Mouse (Mus musculus) c-Kit-positive CD71-positive TER-119-negative erythroid progenitor cells, embryonic 14.5 days (primary cell): Measurements from ENCODE around the gene Gm10306.

Experiments
- DNase-seq: peaks from one replicate; pipeline ENCODE4 v3.0.0-alpha.2; 2013; ENCODE audit warnings: low read depth

Gm10306 gene

DNA sequence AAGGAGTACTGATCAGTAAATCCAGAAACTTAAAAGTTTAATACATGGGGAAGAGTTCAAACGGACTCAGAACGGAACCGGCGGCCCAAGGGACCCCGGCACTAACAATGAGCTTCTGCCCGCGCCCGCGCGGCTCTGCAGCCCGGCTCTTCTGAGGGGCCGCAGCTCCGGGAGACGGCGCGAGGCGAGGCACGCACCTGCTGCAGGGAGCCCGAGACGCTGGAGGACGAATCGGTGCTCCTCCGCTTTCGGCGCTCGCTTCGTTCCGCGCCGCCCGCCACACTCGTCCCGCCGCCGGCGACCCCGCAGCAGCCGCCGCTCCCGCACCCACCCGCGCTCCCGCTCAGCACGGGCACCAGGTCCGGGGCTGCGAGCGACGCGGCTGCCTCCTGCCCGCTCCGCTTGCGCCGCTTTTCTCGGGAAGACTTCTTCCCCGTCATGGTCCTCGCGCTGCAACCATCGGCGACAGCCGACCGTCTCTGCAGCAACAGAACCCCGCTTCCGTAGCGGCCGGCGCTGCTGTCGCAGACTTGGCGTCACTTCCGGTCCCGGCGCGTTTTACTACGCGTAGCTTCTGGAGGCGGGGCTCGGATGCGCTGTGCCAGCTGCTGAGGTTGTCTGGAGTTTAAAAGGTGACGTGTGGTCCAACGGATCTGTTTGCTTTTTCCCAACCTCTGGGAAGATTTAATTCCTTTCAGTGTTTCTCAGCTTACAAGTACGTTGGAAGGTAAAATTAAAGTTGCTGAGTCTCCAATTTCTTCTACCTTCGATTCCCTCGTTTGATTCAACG is at the start of gene Gm10306, which contains the start of gene Caap1:
Gene Gm10306, plus strand, starts transcription at position 282 of the 790 bp plus-strand sequence.
Gene Caap1, minus strand, starts transcription at position 532 of the 790 bp plus-strand sequence.
- DNase-seq = peak; percentile 83

DNA sequence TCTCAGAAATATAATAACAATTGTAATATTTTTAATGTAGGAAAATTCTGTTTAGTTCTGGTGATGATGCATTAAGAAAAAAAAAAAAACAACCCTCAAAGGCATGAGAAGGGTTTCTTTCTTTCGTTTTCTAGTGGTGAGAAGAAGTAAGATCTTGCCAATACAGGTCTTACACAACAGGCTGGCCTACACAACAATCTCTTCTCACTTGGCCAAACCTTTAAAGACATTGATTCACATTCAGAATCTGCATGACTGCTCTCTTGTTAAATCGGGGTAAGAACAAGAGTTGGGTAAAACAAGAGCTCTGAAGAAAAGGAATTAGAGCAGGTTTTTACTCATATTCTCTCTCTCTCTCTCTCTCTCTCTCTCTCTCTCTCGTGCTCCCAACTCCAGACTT is 41.0 kb upstream of the Gm10306 start:
- DNase-seq = no peak

DNA sequence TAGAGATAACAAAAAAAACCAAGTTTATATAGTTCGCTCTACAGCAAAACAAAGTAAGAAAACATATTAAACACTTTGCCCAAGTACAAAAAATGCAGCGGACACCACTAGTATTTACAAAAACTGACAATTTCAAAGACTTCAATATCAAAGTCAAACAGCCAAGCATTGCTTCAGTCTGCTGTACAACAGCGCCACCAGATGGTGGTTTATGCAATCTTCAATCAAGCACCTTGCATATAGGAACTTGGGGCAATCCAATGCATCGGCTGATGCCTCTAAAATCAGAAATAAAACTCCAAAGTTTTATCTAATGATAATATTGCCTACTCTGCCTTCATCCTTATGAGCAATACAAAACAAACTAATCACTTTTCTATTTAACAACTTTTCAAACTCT is 38.7 kb upstream of the Gm10306 start:
- peak; percentile 47 for DNase-seq

DNA sequence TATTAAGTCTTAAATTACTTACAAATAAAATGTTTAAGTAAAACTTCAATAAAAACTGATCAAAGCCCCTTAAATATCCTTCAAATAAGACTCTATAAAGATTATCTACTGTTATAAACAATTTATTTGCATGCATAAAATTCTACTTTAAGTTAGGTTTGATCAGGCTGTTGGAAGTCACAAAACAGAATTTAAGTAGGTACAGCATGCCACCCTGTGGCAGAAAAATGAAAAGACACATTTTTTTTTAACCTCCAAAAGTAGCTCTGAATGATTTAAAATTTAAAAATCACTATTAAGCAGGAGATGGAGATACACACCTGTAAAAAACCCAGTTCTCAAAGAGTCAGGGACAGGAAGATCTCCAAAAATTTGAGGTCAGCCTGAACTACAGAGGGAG is 33.0 kb upstream of the Gm10306 start:
- no peak for DNase-seq

DNA sequence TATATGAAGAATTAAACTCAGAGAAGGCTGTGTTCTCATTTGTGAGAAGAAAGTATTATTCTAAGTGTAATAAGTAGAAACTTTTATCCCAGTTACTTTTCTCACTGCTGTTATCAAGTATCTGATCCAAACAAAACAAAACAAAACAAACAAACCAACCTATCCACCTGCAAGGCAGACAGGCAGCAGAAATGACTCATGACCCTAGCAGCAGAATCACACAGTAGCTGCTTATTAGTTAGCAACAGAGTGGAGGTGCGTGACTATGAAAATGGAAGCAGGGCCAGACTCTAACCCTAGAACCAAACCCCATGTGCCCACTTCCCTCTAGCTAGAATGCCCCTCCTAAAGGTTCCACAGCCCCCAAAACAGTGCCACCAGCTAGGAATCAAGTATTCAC is 26.9 kb upstream of the Gm10306 start:
- DNase-seq = no peak

DNA sequence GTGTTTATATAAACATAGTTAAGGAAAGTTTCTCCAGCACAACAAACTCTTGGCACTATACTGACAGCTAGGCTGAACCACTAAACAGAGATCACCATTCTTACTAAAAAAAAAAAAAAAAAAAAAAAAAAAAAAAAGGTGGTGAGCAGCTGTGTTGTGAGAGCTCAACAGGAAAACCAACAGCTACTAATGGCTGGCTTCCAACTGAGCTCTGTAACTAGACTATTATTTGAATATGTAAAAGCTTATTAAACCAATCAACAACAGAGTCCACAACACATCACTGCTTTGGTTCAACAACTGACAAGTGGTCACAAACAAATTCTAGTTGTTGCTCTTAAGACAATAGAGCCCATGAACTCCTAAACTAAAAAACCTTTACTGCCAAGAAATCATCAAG is 23.1 kb upstream of the Gm10306 start:
- DNase-seq = no peak

DNA sequence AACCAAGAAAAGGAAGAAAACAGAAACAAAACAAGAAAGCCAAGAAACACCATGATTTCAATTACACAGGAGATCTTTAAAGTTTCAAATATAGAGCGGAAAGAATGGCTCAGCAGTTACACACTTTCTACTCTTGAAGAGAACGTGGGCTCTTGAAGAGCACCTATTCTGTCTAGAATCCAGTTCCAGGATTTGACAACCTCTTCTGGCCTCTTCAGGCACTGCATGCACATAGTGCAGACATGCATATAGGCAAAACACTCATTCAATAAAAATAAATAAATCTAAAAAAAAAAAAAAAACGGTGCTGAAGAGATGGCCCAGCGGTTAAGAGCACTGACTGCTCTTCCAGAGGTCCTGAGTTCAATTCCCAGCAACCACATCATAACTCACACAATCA is 13.3 kb upstream of the Gm10306 start:
- peak; percentile 16 for DNase-seq

DNA sequence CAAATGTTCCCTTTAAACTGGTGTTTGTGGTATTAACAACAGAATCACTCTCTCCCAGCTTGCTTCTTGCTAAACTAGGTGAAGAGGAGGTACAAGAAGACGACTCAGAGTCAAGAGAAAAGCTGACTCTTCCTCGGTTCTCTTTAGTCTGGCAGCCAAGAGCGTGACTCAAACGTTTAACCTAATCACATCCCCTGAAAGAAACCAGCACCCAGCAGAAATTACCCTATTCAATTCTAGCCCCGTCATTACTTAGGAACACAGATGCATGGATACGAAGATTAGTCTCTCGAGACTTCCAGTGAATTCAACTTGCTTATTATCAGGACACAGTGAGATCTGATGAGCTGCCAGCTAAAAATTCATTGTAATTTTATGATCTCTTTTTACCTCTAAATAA is 12.0 kb upstream of the Gm10306 start:
- DNase-seq = no peak

DNA sequence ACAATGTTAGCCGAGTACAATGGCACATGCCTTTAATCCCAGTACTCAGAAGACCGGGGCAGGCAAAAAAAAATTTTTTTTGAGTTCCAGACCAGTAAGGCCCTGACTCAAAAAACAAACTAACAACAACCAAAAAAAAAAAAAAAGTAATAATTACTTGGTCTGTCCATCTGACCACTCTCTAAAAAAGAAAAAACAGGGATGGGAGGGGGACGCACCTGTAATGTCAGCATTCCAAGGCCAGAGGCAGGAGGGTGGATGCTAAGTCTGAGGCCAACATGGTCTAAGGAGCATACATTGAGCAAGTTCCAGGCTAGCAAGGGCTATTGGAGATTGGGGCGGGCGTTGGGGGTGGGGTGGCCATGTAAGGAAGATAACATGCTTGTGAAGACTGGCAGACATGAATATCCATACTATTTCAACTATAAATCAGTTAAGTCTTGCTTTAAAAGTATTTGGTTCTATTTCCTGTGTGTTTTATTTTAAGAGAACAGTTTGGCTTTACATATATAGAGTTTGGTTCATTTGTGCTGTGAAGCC is 1.3 kb upstream of the Gm10306 start:
- peak; percentile 38 for DNase-seq

DNA sequence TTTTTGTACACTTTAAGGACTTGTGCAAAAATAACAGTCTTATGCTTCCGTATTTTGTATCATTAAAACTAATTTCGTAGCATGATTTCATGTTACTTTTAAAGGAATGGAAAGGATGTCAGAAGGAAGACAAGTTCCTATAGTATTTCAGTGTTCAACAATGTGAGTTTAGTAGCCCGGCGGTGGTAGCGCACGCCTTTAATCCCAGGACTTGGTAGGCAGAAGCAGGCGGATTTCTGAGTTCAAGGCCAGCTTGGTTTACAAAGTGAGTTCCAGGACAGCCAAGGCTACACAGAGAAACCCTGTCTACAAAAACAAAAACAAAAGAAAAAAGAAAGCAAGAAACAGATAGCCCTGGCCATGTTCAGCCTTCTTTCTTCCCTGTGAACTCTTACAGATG is 799 bp downstream of the Gm10306 start:
- no peak for DNase-seq

DNA sequence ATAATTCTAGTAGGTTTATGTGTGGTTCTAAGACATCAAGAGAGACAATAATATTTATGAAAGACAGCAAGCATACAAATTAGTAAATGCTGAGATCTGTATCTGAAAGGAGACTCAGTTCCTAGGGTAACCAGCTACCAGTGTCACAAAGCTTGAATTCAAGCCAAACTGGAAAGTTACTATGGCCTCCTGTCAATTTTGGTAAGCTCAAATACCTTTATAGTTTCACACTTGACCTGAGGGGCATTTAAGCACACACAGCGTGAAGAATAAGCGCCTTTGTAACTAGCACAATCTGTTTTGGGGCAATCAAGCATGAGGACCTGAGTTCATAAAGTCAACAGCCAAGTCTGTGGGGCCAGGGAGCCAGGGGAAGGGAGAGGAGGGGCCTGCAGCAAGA is 2.9 kb downstream of the Gm10306 start:
- DNase-seq = no peak

DNA sequence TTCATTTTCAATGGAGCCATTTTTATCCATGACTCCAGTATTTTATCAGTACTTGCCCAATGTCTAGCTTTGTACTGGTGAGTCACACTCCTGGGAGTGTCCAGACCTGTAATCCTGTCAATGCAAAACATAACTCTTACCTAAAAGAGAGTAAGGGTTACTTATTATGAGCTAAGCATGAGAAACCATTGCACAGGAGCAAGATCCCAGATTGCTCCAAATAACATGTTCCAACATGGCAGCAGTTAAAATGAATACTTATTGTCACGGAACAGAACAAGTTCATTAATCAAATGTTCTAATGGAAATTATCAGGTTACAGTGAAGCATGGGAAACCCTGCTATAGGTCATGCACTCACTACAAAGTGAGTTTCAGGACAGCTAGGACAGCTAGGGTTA is 4.0 kb downstream of the Gm10306 start:
- no peak for DNase-seq

DNA sequence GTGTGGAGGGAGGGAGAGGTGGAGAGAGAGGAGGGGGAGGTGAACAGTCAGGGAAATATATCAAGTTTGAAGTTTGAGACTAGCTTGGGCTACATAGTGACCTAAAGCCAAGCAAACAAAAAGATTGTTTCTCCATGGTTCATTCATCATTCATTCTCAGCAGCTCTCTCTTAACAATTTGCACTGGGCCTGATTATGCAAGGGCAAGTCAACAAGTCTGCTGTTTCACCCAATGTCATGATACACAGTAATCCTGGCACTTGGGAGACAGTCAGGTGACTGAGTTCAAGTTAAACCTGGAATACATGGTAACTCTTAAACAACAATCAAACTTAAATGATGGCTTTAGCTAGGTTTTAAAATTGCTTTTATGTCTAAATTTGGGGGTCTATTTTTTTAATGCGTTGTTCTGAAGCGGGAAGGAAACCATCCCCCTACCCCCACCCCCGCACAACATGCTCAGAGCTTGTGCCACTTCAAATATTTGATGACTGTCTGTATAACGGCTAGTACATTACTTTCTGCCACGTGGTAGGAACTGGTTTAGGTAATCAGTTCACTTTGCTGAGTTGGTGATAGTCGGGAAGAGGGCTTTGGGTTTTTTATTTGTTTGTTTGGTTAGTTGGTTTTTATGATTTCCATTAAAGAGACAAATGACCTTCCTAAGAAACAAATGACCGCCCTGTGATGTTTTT is 5.8 kb downstream of the Gm10306 start:
- no peak for DNase-seq

DNA sequence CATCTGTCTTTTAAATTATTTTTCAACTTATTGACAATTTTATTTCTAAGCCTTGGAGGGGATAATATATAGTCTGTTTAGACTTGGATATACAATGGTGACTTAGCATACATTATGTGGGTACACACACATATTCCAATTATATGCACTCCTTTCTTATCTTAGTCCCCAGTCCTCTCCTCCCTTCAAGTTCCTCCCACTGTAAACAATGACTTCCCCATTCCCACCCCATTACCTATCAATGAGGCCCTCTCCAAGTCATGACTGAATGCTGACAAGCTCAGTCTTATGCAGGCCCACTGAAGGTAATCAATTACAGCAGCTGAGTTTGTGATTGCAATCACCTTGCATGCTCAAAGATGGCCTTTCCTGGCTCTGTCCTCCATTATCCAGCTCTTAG is 8.0 kb downstream of the Gm10306 start:
- no peak for DNase-seq

DNA sequence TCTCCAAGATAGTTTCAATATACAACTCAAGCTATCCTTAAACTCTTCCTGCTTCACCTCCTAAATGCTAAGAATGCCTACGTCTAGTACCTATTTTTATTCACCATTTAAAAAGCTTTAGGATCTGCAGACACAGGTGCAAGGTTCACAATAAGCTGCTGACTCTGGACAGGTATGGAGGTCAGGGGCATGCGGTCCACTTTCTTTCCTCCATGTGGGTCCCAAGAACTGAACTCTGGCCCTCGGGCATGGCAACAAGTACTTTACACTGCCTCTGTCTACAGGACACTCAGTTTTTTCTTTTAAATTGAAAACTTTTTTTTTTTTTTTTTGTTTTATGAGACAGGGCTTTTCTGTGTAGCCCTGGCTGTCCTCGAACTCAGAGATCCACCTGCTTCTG is 16.3 kb downstream of the Gm10306 start:
- no peak for DNase-seq

DNA sequence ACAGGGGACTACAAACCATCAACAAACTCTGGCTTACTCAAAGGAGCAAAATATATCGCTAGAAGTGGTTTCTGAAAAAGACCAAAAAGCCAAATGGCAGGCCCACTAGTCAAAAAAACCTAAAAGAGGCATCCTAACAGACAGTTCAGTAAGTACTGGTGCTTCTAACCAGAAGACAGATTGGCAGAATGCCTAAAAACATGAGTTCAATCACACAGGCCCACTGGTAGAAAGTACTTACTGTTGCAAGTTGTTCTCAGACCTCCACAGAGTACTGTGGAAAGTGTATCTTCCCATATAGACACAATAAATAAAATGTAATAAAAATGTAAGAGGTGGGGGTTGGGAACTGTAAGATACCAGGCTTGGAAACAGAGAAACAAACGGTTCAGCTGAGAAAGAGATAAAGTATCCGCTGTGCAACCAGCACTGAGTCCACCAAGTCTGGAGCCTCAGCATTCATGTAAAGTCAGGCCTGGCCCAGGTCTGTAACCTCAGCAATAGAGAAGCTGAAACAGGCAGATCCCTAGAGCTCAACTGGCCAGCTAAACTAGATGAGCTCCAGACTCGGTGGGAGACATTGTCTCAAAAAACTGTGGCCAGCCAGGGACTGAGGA is 35.5 kb downstream of the Gm10306 start:
- DNase-seq = no peak

DNA sequence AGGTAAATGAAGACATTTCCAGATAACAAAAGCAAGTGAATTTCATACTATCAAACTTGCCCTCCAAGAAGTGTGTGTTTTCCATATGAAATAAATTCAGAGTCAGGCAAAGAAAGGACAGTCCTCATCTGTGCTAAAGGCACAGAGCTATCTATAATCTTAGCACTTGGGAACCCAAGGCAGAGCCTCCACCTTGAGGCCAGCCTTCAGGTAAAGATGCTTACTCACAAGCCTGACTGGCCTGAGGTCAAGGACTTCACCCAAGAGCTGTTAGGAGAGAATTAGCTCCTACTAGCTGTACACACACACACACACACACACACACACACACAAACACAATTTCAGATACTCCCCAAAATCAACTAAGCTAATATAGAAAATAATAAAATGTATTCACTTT is 36.4 kb downstream of the Gm10306 start:
- DNase-seq = no peak

DNA sequence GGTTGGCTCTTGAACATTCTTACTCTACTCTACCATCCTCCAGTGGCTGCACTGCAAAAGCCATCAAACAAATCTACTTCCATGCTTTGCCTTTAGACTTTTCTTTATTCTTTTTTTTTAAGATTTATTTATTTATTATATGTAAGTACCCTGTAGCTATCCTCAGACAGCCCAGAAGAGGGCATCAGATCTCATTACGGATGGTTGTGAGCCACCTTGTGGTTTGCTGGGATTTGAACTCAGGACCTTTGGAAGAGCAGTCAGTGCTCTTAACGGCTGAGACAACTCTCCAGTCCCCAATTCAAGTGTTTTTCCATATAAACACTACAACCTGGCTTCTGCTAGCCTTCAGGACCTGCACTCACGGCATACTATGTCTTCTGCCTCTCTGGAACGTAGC is 45.0 kb downstream of the Gm10306 start:
- DNase-seq = no peak

DNA sequence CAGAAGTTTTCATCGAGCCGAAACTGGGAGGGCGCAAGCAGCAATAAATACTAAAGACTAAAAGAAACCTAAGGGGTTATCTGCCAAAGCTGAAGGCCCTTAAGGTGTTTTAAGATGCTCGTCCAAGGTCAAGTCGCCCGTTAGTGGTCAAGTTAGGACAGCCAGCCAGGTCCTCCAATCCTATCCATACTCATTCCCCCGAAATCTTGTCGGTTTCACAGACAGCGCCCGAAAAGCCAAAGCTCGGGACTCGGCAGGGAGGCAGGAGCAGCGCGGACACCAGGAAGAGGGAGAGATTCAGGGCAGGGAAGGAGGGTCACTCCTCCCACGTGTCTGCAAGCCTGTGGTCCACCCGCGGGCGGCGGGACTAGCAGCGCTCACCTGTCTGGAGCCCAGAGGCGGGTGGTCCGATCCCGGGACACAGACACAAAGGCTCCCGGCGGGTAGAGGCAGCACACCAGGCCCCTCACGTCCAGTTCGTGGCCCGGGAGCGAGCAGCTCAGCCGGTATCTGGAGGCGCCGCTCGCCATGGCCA is 46.2 kb downstream of the Gm10306 start:
- DNase-seq = no peak

DNA sequence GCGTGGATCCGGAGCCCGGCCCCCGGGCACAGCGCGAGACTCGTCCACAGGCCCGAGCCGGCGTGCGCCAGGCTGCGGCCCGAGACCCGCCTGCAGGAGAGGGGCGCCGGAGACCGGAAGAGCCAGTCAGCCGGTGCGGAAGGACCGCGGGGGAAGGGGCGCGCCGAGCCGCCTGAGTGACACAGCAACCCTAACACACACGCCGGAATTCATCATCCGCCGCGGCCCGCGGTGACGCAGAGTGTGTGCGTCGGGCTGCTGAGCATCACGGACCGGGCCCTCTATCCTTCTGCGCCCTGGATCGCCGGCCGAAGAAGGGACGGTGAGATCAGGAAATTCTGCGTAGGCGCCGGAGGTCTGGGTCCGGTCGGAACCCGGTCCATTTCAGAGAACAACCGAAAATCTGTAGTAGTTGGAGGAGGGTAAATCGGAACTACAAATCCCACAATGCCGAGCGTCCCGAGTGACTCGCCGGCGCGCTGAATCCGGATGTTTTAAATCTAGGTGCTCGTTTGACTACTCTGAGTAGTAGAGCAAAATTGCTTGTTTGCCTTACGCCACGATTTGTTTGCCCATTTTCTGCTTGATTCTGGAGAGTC is 46.8 kb downstream of the Gm10306 start, which contains the start of gene Plaa:
Gene Plaa, minus strand, starts transcription at position 214 of the 599 bp plus-strand sequence.
- peak; percentile 79 for DNase-seq

DNA sequence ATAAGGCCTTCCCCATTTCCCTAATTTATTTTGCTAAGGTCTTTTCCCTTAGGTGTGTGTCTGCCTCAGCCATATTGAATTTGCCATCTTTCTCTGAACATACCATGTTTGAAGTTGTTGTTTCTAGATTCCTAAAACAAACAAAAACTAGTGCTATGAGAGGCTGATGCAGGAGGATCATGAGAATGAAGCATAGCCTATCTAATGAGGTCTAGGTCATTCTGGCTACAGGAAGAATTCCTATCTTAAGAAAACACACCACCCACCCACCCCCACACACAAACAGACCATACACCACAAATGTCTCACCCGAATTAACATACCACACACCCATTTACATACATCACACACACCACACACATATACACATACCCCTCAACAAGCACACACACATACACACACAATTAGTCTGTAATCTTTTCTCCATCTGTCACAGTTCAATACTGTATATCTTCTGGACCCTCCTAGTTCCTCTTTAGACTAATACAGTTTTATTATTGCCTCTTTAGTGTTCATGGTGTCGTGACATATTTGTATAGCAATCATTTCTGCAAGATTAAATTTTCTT is 48.2 kb downstream of the Gm10306 start:
- no peak for DNase-seq

DNA sequence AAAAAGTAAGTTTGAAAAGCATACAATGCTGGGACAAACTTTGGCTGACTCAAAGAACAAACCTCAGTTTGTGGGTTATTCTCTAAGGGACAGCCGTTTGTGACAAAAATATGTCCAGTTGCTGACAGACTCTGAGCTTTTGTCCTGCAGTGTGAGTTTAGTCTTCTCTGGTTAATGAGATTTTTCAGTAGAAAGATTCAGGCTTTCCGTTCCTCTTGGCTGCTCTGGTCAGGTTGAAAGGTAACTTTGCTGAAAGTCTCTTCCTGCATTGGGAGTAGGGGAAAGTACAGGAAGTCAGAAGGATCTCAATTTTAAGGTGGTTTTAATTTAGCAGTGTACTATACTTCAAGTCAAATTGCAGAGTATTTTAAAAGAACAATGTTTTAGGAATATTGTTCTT is 49.2 kb downstream of the Gm10306 start:
- no peak for DNase-seq
